Mouse (Mus musculus) embryonic fibroblast, embryonic 13.5 days (primary cell): ENCODE measurements around the gene Prpf8.

ENCODE experiments used
- CTCF ChIP-seq: IDR thresholded peaks from 2 replicates; pipeline ENCODE4 v1.5.1; 2011; ENCODE audit warnings: mild to moderate bottlenecking, control low read depth, low read length, moderate library complexity, borderline replicate concordance; ENCODE audit not compliant: insufficient read depth
- POLR2A ChIP-seq: IDR thresholded peaks from 2 replicates; pipeline ENCODE4 v1.6.1; 2011; ENCODE audit warnings: low read depth, mild to moderate bottlenecking, control low read depth, low read length, moderate library complexity

DNA sequence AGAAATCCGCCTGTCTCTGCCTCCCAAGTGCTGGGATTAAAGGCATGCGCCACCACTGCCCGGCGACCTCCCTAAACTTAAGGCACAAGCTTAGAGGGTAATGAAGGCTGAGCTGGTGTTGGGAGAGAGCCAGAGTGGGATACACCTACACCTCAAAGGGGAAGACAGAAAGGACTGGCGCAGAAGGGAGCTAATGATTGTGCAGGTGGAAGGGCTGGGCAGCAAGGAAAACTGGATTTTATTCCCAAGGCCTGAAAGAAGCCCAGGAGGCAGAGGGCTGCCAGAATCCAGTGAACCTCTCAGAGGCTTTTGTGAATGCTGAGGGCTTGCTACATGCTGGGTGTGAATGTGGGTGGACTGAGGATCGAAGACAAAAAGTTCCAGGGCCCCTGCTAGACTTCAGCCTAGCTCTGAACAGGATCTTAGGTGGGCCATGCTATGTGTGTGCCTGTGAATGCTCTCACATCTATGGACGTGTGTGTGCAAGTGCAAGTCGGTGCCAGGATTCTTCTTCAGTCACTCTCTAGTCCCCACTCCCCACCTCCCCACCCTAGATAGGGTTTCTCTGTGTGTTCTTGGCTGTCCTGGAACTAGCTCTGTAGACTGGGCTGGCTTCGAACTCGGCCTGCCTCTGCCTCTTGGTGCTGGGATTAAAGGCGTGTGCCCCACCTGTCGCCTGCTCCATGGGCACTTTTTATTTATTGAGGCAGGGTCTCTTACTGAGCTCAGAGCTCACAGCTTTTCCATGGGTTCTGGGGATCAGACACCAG is 49.8 kb downstream of the Prpf8 start:
- TF ChIP-seq POLR2A (no peak), CTCF (no peak)
